Mouse (Mus musculus) granulocyte monocyte progenitor cell, adult 5-6 weeks (primary cell): ENCODE data around the gene Tm6sf2. TPM values are rescaled to one million over a fixed set of nuclear protein-coding genes. Genes with fewer than 3 reads are reported as not detected.
A peak's percentile ranks its signal among the peaks of the same experiment; 100 is the strongest.

Source experiments
- ATAC-seq: replicated peaks from 2 replicates; pipeline ENCODE4 v1.8.0; 2016; ENCODE audit warnings: mild to moderate bottlenecking, moderate TSS enrichment, inconsistent platforms; ENCODE audit not compliant: poor library complexity, severe bottlenecking
- total RNA-seq, 2 experiments: library from RNA; stranded (forward) in 1 of 2; stranded (reverse) in 1 of 2; fragments of 200-712, 200-1000 nt in 1 of 2; fragments of >200 nt in 1 of 2; fragmentation: Nextera tagmentation in 1 of 2; gene quantifications; 2 replicates each; pipeline ENCODE4 v1.2.3; 2014 to 2017

Tm6sf2 gene
- total RNA-seq, 2 experiments from 2014 or later: not detected

GRCm38 (mm10) chr8:70087836-70088650 is 15.3 kb downstream of the Tm6sf2 start:
- ATAC-seq: no peak

DNA sequence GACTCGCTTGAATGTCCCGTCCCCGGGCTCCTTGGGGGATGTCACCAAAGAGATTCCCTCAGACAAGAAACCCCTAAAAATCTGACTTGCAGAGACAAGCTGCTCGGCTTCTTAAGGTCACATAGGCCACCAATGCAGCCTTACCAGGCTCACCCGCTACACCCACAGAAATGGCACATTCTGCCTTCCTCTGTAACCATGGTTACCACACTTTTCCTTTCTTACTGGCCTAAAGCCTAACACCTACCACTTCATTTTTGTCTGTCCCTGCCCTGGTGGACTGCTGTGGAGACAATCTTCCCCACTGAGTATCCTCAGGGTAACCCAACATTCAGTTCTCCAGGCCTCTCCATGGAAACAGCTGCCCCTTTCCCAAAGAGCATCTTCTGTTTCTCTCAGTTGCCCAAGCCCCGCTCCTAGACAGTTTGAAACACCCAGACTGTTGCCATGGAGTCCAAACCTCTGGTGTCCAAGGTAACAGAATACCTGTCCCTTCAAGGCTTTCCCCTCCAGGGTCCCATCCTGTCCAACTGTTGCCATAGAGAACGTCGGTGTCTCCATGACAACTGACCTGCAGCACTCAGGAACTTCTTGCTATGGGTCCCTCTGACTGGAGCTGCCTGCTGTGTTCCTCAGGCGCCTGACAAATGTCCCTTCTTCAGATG is 16.7 kb downstream of the Tm6sf2 start:
- ATAC-seq: no peak

- ATAC-seq: no peak
Measured at GRCm38 (mm10) chr8:70092786-70093185, 20.1 kb downstream of the Tm6sf2 start.

DNA sequence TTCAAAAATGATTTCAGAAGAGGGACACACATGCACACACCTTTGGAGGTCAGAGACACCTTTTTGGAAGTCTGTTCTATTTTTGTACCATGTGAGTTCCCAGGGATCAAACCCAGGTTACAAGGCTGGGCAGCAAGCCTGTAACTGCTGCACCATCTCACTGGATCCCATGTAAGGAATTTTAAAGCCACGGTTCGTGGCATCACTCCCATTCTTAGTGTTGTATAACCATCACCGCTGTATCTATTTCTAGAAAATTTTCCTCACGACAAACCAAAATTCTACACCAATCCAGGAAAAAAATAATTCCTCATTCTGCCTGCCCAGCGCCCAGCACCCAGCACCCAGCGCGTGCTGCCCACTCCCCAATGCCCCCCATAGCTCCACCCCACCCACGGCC is 26.6 kb downstream of the Tm6sf2 start:
- no peak for ATAC-seq

DNA sequence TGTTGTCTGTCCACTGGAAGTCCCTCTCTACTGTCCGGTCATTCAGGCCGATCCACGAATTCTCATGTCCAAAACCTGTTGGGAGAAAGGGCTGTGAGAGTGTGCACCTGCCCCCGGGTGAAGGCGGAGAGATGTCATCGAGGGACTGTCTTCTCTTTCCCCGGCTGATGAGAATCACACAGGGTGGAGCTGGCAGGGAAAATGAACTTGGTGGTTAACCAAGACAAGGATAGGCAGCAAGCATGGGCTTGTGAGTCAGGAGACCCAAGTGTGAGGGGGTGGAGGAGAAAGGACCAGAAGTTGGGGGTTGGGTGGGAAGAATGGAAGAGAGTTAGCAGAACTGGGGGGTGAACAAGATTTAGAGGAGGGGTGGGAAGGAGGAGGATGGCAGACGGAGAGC is 27.5 kb downstream of the Tm6sf2 start:
- ATAC-seq: no peak

DNA sequence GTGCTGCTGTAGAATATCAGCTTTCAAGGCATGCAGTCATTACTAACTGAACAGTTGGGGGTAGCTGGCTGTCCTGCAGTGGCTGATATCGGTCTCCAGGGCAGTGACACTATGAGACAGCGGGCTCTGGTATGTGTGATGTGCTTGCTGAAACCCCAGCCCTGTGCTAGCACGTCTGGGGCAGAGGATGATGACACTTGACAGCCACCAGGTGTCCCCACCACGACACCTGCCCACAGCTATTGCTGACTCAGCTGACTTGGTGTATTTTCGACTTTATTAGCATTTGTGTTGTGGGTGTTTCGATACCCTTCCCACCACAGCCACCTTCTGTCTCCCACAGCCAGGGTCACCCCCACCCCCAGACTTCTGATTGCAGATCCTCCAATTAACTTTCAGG is 31.8 kb downstream of the Tm6sf2 start:
- peak; percentile 78 for ATAC-seq

GRCm38 (mm10) chr8:70104922-70105321 is 32.2 kb downstream of the Tm6sf2 start:
- ATAC-seq: no peak

DNA sequence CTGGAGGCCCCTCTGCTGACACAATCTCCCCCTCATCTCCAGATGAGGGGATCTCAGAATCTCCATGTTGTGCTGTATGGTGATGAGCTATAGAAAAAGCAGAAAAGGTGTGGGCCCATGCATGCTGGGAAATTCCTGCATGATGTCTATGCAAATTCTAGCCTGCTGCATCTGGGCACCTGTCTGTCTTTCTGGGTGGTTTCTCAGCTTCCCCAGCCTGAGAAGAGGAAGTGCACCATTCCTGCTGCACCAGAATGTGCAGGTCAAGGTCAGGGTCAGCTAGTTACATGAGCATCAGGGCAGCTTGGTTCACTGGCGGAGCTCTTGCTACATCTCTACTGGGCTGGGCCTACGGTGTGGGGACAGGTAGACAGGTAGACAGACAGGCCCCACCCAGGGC is 37.7 kb downstream of the Tm6sf2 start:
- no peak for ATAC-seq

DNA sequence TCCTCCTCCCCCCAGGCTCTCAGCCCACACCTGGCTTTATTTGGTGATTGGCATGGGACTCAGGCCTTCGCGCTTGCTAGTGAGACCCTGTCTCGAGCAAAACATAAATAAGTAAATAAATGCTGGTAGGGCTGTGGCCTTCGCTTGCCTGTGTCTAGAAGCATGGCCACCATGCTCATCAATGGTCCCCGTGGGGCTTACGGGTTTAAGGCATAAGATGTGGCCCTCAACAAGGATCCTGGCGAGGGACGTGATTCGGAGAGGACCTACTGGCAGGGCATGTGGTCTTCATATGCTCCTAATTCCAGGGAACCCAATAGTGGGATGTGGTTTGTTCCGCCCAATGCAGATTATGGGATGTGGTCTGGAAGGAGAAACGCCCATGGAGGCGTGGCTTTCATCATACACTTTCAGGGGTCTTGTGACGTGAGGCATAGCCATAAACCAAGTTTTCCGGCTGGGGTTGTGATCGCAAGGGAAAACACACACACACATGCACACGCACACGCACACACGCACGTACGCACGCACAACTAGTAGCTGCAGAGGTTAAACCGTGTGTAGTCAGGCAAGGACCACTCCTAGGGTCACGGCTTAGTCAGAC is 38.6 kb downstream of the Tm6sf2 start:
- ATAC-seq: no peak

DNA sequence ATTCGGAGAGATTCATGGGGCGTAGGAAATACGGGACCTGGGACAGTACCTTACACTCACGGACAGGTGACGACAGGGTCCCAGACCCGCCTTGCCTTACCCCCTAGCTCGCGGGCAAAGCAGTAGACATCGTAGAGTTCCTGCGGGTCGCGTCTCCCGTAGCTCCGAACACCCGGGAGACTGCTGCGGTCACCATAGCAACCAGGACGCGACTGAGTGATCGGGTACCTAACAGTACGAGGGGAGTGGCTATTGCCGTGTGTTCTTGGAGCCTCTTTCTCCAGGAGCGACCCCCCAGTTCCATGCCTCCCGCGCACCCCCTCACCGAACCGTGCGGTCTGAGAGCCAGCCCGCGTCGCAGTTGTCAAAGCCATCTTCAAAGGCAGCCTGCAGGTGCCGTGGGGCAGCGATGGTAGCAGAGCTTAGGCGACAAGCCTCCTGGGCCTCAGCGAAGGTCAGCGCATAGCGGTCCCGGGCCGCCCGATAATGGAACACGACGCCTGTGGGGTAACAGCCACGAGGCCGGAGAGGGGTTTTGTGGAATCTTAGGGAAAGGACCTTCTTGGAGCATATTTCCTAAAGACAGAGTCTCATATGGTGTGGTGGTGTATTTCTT is 39.8 kb downstream of the Tm6sf2 start:
- no peak for ATAC-seq

DNA sequence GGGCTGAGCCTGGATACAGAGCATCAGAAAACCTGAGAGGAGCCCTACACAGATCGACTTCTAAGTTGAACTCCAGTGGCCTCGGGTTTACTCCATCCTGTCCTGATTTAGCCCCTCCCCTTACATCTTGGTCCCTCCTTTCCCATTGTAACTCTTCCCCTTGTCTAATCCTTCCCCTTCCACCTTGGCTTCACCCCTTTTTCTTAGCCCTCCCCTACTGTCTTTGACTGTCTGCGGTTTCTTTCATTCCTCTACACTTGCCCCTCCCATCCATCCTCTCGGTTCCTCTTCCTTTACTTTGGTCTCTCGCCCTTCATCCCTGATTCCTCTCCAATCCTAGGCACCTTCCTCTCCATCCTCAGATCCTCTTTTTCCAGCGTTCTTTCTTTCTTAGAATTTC is 41.8 kb downstream of the Tm6sf2 start:
- ATAC-seq: peak; percentile 75

- ATAC-seq: no peak
Measured at GRCm38 (mm10) chr8:70114892-70115291, 42.2 kb downstream of the Tm6sf2 start.

- peak; percentile 66 for ATAC-seq
Measured at GRCm38 (mm10) chr8:70117611-70118010, 44.9 kb downstream of the Tm6sf2 start.

GRCm38 (mm10) chr8:70118726-70119700 is 46.3 kb downstream of the Tm6sf2 start:
- ATAC-seq: no peak

DNA sequence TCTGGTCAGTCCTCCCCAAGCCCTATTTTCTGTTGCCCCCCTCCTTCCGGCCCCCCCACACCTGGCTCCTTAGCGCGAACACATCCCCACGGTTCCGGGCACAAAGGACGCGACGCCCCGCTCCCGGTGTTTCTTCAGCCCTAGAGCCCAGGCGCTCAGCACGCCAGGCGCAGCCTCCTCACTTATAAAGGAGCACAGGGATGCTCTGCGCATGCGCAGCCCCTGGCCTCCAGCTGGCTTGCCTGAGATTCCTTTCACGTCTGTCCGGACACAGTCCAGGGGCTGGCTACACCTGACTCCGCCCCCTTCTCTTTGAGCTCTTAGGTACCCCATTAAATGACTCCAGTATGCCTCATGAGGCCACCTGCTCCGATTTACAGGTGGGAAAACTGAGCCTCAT is 47.9 kb downstream of the Tm6sf2 start, which contains the start of gene Ncan:
Gene Ncan (minus strand): TSS at position 207 of the 400 bp plus-strand sequence.
- no peak; the same call in 1 of the 2 replicates for ATAC-seq

DNA sequence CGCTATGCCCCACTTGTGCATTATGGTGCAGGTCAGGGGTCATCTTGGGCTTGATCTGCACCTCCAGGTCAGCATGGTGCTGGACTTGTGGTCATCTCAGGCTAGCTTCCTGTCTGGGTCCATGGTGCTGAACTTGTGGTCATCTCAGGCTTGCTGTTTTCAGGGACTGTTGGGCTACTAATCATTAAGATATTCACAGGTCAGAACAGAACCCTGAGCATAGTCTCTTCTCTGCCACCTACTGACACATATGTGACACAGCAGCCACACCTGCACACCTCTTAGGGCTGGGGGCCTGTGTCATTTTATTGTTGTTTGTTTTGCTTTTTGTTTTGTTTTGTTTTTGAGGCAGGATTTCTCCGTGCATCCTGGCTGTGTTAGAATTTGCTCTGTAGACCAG is 50.1 kb downstream of the Tm6sf2 start:
- 0 out of 2 replicates have a peak, but pooled peaks have one; percentile 41 for ATAC-seq

DNA sequence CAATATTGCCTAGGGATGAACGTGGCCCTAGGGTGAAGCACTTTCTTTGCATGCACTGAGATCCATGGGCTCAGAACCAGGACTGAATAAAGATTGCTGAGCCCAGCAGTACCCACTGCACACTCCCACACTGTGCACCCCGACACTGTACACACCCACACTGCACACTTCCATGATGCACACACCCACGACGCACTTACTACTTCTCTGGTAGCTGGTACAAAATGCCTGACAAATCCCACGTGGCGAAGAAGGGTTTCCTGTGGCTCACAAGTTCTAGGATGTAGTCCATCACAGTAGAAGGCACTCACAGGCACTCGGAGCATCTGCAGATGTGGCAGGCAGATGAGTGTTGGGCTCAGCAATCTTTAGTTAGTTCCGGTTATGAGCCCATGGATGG is 52.3 kb downstream of the Tm6sf2 start:
- ATAC-seq: no peak

GRCm38 (mm10) chr8:70128435-70128834 is 55.7 kb downstream of the Tm6sf2 start:
- ATAC-seq: no peak

- no peak for ATAC-seq
Measured at GRCm38 (mm10) chr8:70129309-70129952, 56.7 kb downstream of the Tm6sf2 start.
